Mouse (Mus musculus): ENCODE measurements around the gene Prkd3. TPM values are rescaled to one million over a fixed set of nuclear protein-coding genes. Genes with fewer than 3 reads are reported as not detected.
A peak's percentile ranks its signal among the peaks of the same experiment; 100 is the strongest.

Prkd3 gene
- polyA plus RNA-seq, 1 experiment from 2014 or later = 34.4 TPM

- Histone ChIP-seq H3K9me3 (no peaks in the 10 kb centered on the region), H3K4me1 (replicated peaks) (no peaks in the 10 kb centered on the region), H3K36me3 (no peaks in the 10 kb centered on the region), H3K4me3 (no peak overlapping the region), H3K27ac (no peak overlapping the region), H3K27me3 (ENCODE audit: insufficient read depth, poor library complexity, severe bottlenecking) (no peaks in the 10 kb centered on the region)
- WGBS = 85% methylated on average over 5 of the region's 5 CpGs
- no peak for DNase-seq (ENCODE audit: low spot score)
Observed at GRCm38 (mm10) chr17:79031569-79031968, 11.0 kb upstream of the Prkd3 start.

DNA sequence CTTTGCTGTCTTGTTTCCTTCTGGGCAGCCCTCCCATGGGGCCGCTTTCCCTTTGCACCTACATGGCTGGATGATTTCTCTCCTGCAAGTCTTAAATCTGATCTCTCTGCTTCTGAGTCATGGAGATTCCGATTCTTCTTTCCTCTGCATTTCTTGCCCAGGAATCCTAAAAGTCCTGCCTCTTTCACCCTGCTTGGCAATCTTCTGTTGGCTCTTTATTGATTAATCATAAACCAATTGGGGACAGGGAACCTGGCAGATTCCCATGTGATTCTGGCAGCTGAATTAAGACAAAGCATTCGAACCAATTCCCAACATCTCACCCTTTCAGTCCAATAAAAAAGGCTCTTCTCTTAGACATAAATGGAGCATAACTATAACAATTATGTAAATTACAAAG, 8.6 kb upstream of the Prkd3 start:
- Histone ChIP-seq H3K27me3 (ENCODE audit: insufficient read depth, poor library complexity, severe bottlenecking) (no peaks in the 10 kb centered on the region), H3K9me3 (no peaks in the 10 kb centered on the region), H3K4me3 (no peak overlapping the region), H3K27ac (no peak overlapping the region), H3K36me3 (no peaks in the 10 kb centered on the region), H3K4me1 (replicated peaks) (no peaks in the 10 kb centered on the region)
- DNase-seq (ENCODE audit: low spot score) = no peak
- WGBS = 85% methylated on average over 3 of the region's 3 CpGs

DNA sequence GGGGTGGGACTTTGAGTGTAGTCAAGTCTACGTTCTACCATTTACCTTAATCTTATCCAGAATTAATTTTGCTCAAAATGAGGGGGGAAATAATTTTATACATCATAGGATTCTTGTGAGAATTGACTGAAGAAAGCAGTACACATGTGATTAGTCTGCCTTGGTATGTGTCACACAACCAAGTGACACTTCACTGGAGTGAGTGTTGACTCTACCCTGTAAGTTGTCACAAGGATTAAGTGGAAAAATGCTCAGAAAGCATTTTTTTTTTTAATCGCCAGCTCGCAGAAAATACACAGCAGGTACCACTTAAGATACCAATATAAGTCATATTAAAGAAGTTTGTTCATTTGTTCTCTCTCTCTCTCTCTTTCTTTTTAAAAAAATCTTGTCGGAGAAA, 3.9 kb upstream of the Prkd3 start:
- H3K36me3 ChIP-seq = no peaks in the 10 kb centered on the region
- H3K4me3 ChIP-seq = no peak overlapping the region
- H3K27ac ChIP-seq = no peak overlapping the region
- no peak for DNase-seq (ENCODE audit: low spot score)
- H3K9me3 ChIP-seq = no peaks in the 10 kb centered on the region
- 81% methylated on average over 4 of the region's 4 CpGs for WGBS
- peaks cover 20% of the 10 kb centered on the region for H3K27me3 ChIP-seq (ENCODE audit: insufficient read depth, poor library complexity, severe bottlenecking)
- peaks cover 2% of the 10 kb centered on the region for H3K4me1 ChIP-seq (replicated peaks)

- no peak for DNase-seq (ENCODE audit: low spot score)
- Histone ChIP-seq H3K9me3 (no peaks in the 10 kb centered on the region), H3K27me3 (ENCODE audit: insufficient read depth, poor library complexity, severe bottlenecking) (peaks cover 20% of the 10 kb centered on the region), H3K36me3 (no peaks in the 10 kb centered on the region), H3K27ac (no peak overlapping the region), H3K4me3 (no peak overlapping the region), H3K4me1 (replicated peaks) (peaks cover 20% of the 10 kb centered on the region)
- WGBS = 57% methylated on average over 3 of the region's 3 CpGs
Observed at GRCm38 (mm10) chr17:79022746-79023145, 2.1 kb upstream of the Prkd3 start.

DNA sequence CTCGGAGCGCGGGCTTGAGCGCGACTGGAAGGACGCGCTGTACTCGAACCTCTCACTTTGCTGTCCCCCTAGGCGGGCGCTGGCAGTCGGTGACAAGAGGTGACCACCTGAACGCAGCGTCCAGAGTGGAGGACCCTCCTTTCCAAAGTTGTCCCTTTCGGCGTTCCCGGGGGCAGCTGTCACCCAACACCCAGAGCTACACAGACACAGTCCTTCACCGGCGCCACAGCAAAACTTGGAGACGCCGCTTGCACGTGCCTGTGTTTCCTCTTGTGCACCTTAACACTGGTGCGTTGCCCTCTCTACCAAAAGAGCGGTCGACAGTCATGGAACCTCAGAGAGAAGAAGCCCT, 344 bp upstream of the Prkd3 start:
- peak overlapping the region; percentile 98 for H3K27ac ChIP-seq
- DNase-seq (ENCODE audit: low spot score) = no peak
- peaks cover 20% of the 10 kb centered on the region for H3K27me3 ChIP-seq (ENCODE audit: insufficient read depth, poor library complexity, severe bottlenecking)
- peak overlapping the region; percentile 88 for H3K4me3 ChIP-seq
- H3K9me3 ChIP-seq = no peaks in the 10 kb centered on the region
- H3K4me1 ChIP-seq (replicated peaks) = peaks cover 25% of the 10 kb centered on the region
- 2% methylated on average over 24 of the region's 24 CpGs for WGBS
- H3K36me3 ChIP-seq = no peaks in the 10 kb centered on the region

DNA sequence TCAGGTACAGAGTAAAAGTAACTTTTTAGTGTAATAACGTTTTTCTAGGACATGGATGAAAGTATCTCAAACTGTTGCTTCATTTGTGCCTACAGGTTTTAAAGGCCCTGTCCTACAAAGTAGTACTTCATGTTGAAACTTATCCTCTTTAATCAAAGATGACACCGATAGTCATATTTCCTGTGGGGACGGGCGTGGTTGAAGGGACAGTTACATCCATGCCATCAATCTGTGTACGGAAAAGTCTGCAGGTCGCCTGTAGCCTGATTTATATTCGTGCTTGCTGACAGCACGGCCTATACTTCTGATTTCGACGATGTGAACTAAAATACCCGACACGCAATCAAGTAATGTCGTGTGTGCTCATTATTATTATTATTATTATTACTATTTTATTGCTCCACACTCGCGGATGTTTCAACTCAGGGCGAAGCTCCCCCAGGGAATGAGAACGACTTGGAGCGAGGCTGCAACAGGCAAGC, 849 bp downstream of the Prkd3 start:
- no peak for DNase-seq (ENCODE audit: low spot score)
- WGBS = 2% methylated on average over 18 of the region's 18 CpGs
- Histone ChIP-seq H3K27me3 (ENCODE audit: insufficient read depth, poor library complexity, severe bottlenecking) (peaks cover 20% of the 10 kb centered on the region), H3K36me3 (0 out of 2 replicates have a peak, but pooled peaks cover 3% of the 10 kb centered on the region), H3K4me3 (peak overlapping the region; percentile 88), H3K27ac (peak overlapping the region; percentile 98), H3K9me3 (no peaks in the 10 kb centered on the region), H3K4me1 (replicated peaks) (peaks cover 25% of the 10 kb centered on the region)

DNA sequence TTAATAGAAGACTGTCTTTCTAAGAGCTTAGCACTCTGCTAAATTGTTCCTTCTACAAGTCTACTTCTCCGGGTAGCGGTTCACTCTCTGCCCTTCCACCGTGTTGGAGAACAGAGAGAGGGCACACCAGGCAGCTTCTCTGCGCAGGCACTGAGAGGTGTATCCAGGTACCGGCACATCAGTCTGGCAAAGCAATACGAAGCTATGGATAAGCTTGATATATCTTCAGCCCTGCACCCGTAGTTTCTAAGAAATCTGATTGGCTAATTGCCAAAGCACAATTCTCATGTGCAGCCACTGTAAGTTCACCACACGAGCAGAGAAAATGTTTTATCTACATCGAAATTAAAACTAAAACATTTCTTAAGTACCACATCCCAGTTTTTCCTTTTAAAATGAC, 2.2 kb downstream of the Prkd3 start:
- Histone ChIP-seq H3K9me3 (no peaks in the 10 kb centered on the region), H3K4me1 (replicated peaks) (peaks cover 25% of the 10 kb centered on the region), H3K36me3 (0 out of 2 replicates have a peak, but pooled peaks cover 3% of the 10 kb centered on the region), H3K27me3 (ENCODE audit: insufficient read depth, poor library complexity, severe bottlenecking) (peaks cover 20% of the 10 kb centered on the region), H3K4me3 (peak overlapping the region; percentile 88), H3K27ac (no peak overlapping the region)
- no peak for DNase-seq (ENCODE audit: low spot score)
- WGBS = 80% methylated on average over 9 of the region's 9 CpGs

- Histone ChIP-seq H3K9me3 (no peaks in the 10 kb centered on the region), H3K4me3 (no peak overlapping the region), H3K36me3 (peaks cover 27% of the 10 kb centered on the region), H3K4me1 (replicated peaks) (peaks cover 25% of the 10 kb centered on the region), H3K27ac (no peak overlapping the region), H3K27me3 (ENCODE audit: insufficient read depth, poor library complexity, severe bottlenecking) (peaks cover under 1% of the 10 kb centered on the region; the same call in 1 of the 2 replicates)
- 86% methylated on average over 10 of the region's 10 CpGs for WGBS
- no peak for DNase-seq (ENCODE audit: low spot score)
Observed at GRCm38 (mm10) chr17:79015831-79016230, 4.8 kb downstream of the Prkd3 start.

DNA sequence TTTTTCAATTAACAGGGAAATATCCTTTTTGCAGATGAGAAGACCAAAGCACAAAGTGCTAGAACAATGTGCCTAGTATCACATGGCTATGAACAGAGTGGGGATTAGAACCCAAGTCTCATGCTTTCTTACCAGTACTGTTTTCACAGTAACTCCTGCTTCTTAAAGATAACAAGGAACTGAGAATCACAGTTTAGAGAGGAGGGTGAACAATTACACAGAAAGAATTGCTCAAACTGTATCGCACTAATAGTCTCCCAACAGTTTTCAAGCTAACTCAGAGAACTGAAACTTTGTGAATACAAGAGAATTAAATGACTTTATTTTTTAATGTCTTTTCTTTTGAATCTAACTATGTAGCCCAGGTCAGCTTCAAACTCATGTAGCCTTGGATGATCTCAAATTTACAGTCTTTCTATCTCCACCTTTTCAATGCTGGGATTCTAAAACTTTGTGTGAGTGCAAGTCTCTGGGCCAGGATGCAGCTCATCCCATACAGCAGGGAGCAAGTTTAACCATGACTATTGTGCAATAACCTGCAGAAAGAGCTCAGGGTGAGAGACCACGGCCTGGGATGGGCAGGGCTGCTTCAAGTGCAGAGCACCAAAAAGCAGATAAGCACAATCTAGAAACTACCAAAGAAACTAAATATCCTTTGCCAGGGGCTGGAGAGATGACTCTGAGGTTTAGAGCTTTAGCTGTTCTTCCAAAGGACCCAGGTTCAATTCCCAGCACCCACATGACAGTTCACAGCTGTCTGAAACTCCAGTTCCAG, 5.5 kb downstream of the Prkd3 start:
- 93% methylated on average over 2 of the region's 2 CpGs for WGBS

GRCm38 (mm10) chr17:79013625-79014024, 7.0 kb downstream of the Prkd3 start:
- Histone ChIP-seq H3K27me3 (ENCODE audit: insufficient read depth, poor library complexity, severe bottlenecking) (no peaks in the 10 kb centered on the region), H3K4me1 (replicated peaks) (peaks cover 13% of the 10 kb centered on the region), H3K9me3 (no peaks in the 10 kb centered on the region), H3K36me3 (peaks cover 49% of the 10 kb centered on the region), H3K27ac (no peak overlapping the region), H3K4me3 (no peak overlapping the region)
- 88% methylated on average over 2 of the region's 2 CpGs for WGBS
- no peak for DNase-seq (ENCODE audit: low spot score)

More for the DNA sequence above, 5.5 kb downstream of the Prkd3 start:
- no peak overlapping the region for H3K27ac ChIP-seq
- no peak for DNase-seq (ENCODE audit: low spot score)
- no peak overlapping the region for H3K4me3 ChIP-seq
- H3K4me1 ChIP-seq (replicated peaks) = peaks cover 25% of the 10 kb centered on the region
- no peaks in the 10 kb centered on the region for H3K27me3 ChIP-seq (ENCODE audit: insufficient read depth, poor library complexity, severe bottlenecking)
- H3K36me3 ChIP-seq = peaks cover 35% of the 10 kb centered on the region
- H3K9me3 ChIP-seq = no peaks in the 10 kb centered on the region

GRCm38 (mm10) chr17:78999745-79000270, 20.8 kb downstream of the Prkd3 start:
- DNase-seq (ENCODE audit: low spot score) = no peak
- Histone ChIP-seq H3K36me3 (no peaks in the 10 kb centered on the region), H3K4me3 (no peak overlapping the region), H3K9me3 (no peaks in the 10 kb centered on the region), H3K4me1 (replicated peaks) (no peaks in the 10 kb centered on the region), H3K27ac (no peak overlapping the region), H3K27me3 (ENCODE audit: insufficient read depth, poor library complexity, severe bottlenecking) (no peaks in the 10 kb centered on the region)
- WGBS = 97% methylated on average over 4 of the region's 4 CpGs

DNA sequence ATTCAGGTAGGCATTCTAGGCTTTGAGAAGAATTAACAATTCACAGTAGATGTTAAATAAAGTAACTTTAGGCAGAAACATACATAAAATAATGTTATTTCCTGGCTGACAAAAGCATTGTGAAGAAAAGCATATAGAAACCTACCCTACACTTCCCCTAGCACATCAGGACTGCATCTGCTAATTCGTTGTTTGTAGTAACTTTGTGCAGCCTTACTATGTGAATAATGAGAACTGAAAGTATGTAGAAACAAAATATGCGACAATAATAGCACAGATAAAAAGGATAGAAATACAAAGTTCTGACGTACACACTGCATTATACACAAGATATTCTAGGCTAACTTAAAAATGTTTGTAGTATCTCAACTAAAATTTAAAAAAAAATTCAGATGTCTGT, 21.4 kb downstream of the Prkd3 start:
- Histone ChIP-seq H3K27ac (no peak overlapping the region), H3K27me3 (ENCODE audit: insufficient read depth, poor library complexity, severe bottlenecking) (no peaks in the 10 kb centered on the region), H3K36me3 (0 out of 2 replicates have a peak, but pooled peaks cover 2% of the 10 kb centered on the region), H3K4me1 (replicated peaks) (no peaks in the 10 kb centered on the region), H3K9me3 (no peaks in the 10 kb centered on the region), H3K4me3 (no peak overlapping the region)
- no peak for DNase-seq (ENCODE audit: low spot score)
- 95% methylated on average over 3 of the region's 3 CpGs for WGBS

GRCm38 (mm10) chr17:78998130-78998529, 22.5 kb downstream of the Prkd3 start:
- no peaks in the 10 kb centered on the region for H3K27me3 ChIP-seq (ENCODE audit: insufficient read depth, poor library complexity, severe bottlenecking)
- no peak for DNase-seq (ENCODE audit: low spot score)

More at GRCm38 (mm10) chr17:78998130-78998529, 22.5 kb downstream of the Prkd3 start:
- Histone ChIP-seq H3K9me3 (no peaks in the 10 kb centered on the region), H3K4me1 (replicated peaks) (no peaks in the 10 kb centered on the region), H3K36me3 (0 out of 2 replicates have a peak, but pooled peaks cover 2% of the 10 kb centered on the region), H3K4me3 (no peak overlapping the region), H3K27ac (no peak overlapping the region)
- 94% methylated on average over 2 of the region's 2 CpGs for WGBS
